Mouse (Mus musculus): ENCODE measurements at regions not wholly inside any gene's neighbourhood (a gene's known extent, or its start where the extent isn't known, plus 50 kb on each side); places are given as distances from the start of the nearest gene placed in this dataset.

DNA sequence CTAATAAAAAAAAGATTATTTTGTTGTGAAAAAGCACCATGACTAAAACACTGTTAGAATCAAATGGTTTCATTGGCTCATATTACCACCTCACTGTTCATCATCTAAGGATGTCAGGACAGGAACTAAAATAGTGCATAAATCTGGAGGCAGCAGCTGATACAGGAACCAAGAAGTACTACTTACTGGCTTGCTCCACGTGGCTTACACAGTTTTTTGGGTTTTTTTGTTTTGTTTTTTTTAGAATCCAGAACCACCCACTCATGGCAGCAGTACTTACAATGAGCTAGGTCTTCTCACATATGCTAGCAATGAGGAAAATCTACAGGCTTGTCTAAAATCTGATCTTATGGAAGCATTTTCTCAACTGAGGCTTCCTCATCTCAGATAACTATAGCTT, 940.4 kb downstream of the Fscb start:
- TF ChIP-seq CTCF (IDR thresholded peaks at IDR 0.05; ENCODE audit: insufficient read depth, low read length) (no peak), POLR2A (IDR thresholded peaks at IDR 0.05; ENCODE audit: borderline replicate concordance, extremely low read depth, low read depth, low read length) (no peak)
